Mouse (Mus musculus): ENCODE data around the gene Adipor2. TPM values are rescaled to one million over a fixed set of nuclear protein-coding genes. Genes with fewer than 3 reads are reported as not detected.
"Not testable (repeated sequence)": the region's sequence is repeated elsewhere in the genome, so short reads cannot be mapped to it uniquely, and the experiment has no call there.

Adipor2 gene
- total RNA-seq, 2 experiments from 2014 or later, result 34.1 to 65.9 TPM

DNA sequence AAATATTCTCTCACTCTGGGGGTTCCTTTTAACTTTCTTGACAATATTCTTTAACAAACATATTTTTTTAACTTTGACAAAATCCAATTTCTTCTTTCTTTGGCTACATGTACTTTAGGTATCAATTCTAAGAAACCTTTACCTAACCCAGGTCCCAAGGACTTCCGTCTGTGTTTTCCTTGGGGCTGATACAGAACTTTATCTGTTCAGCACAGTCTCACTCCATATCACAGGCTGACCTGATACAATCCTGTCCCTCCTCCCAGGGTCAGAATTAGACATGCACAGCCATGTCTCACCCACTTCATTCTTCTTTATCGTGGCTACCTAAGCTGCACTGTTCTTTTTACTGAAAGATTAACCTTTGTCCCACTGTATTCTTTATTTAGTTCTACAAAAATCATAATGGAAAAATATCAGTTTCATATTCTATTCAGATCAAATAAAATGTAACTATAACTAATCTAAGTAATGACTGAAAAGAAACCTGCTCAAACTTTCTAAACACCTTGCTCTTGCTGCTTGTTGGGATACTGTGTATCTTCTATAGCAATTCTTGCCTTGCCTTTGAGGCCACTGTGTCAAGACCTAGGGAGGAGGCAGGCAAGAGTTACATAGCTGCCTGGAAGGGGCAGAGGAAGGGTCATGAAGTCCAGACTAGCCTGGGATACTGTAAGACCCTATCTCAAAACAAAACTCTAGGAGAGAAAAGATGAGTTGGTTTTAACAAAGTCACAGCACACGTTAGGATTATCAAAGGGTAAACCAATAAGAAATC lies 56.4 kb downstream of the Adipor2 start:
- peak; percentile 92 for ATAC-seq (replicated peaks; ENCODE audit: low FRiP score, low TSS enrichment, poor library complexity, severe bottlenecking)

GRCm38 (mm10) chr6:119360250-119360649 lies 57.3 kb downstream of the Adipor2 start:
- not testable (repeated sequence) for ATAC-seq (replicated peaks; ENCODE audit: low FRiP score, low TSS enrichment, poor library complexity, severe bottlenecking)

- no peak for ATAC-seq (replicated peaks; ENCODE audit: low FRiP score, low TSS enrichment, poor library complexity, severe bottlenecking)
Measured at GRCm38 (mm10) chr6:119358020-119358571, 59.4 kb downstream of the Adipor2 start.

DNA sequence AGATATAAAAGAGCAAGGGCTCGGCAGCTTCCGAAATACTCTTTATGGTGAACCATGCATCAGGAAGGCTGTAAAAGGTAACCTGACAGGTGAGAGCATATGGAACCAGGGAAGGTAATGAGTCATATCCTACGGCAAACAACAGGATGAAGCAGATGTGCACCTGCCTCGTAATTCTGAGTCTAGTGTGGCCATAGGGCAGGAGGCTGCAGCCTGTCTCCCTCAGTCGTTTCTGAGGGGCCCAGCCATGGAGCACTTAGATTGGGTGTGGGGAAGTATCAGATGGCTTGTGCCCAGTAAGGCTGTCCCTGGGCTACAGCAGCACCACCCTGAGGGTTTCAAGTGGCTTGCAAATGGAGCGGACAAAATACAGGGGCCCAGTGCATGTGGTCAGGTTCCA lies 65.0 kb downstream of the Adipor2 start:
- ATAC-seq (replicated peaks; ENCODE audit: low FRiP score, low TSS enrichment, poor library complexity, severe bottlenecking), result no peak

- no peak for ATAC-seq (replicated peaks; ENCODE audit: low FRiP score, low TSS enrichment, poor library complexity, severe bottlenecking)
Measured at GRCm38 (mm10) chr6:119351656-119352055, 65.8 kb downstream of the Adipor2 start.

DNA sequence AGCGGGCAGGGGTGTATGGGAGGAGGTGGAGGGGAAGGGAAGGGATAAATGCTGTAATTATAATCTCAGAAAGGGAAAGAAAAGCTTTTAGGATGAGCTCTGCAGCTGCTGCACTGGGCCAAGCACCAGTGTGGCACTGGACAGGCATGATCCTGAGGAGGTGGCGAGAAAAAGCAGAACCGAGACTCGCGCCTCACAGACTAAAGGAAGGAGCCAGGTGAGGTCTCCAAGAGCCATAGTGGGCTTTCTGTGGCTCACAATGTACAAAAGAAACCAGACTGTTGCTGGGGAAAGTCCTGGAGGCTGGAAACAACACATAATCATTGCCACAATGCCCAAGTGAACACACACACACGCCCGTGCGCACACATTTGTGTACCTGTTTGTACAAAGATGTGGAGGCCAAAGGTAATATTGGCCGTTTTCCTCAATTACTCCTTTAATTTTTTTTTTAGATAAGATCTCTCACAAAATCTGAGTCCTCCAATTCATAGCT lies 66.8 kb downstream of the Adipor2 start:
- no peak for ATAC-seq (replicated peaks; ENCODE audit: low FRiP score, low TSS enrichment, poor library complexity, severe bottlenecking)

DNA sequence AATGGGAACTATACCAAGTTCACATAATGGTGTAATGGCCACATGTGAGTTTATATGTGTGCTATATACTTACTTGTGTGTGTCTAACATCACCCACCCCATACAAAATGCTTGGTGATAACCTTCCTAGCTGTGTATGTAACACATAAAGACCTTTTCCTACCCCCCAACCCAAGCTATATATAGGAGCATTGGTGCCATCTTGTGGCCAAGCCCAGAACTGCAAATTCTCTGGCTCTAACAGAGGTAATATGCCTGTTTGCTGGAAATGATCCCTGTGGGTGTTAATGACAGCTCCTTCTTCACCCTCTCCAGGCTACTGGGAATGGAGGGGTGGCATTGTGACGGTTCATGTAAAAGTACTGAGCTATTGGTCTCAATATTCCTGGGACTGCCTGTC lies 69.3 kb downstream of the Adipor2 start:
- peak; percentile 44; the same call in 1 of the 2 replicates for ATAC-seq (replicated peaks; ENCODE audit: low FRiP score, low TSS enrichment, poor library complexity, severe bottlenecking)

- ATAC-seq (replicated peaks; ENCODE audit: low FRiP score, low TSS enrichment, poor library complexity, severe bottlenecking), result no peak
Measured at GRCm38 (mm10) chr6:119347813-119348212, 69.7 kb downstream of the Adipor2 start.

DNA sequence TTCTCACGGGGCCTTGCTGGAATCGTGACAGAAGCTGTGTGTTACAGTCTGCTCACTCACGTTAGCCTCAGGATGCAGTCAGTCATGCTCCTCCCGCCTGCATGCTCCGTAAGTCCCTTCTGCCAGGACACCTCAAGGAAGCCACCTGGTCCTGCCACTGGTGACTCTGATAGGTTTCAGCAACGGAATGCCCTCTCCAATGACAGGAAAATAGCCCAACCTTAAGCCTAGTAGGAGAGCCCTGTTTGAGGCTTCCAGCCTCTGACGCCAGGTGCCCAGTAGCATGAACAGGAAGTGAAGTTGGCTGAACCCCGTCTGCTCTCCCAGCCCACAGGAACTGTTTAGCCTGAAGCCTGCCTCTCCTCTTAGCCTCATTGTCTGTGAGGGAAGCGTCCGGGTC lies 71.2 kb downstream of the Adipor2 start:
- ATAC-seq (replicated peaks; ENCODE audit: low FRiP score, low TSS enrichment, poor library complexity, severe bottlenecking), result peak; percentile 27; the same call in 1 of the 2 replicates

GRCm38 (mm10) chr6:119341409-119341808 lies 76.1 kb downstream of the Adipor2 start:
- ATAC-seq (replicated peaks; ENCODE audit: low FRiP score, low TSS enrichment, poor library complexity, severe bottlenecking), result peak; percentile 75

GRCm38 (mm10) chr6:119338121-119338912 lies 79.2 kb downstream of the Adipor2 start:
- no peak for ATAC-seq (replicated peaks; ENCODE audit: low FRiP score, low TSS enrichment, poor library complexity, severe bottlenecking)

DNA sequence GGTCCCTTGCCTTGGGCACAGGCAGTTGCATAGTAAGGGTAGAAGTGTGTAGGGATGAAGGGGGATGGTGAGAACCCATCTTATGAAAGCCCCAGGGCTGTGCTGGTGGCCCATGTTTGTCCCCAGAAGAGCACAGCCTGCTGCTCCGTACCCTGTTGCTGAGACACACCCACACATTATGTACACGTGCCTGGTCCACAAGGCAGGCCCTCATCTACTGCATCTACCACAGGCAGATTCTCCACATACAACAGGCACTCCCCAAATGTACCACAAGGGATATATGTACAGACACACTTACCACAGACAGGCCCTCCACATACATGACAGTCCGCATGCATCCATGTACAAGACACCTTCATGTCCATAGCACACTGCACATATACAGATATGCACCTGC lies 80.2 kb downstream of the Adipor2 start:
- no peak for ATAC-seq (replicated peaks; ENCODE audit: low FRiP score, low TSS enrichment, poor library complexity, severe bottlenecking)

DNA sequence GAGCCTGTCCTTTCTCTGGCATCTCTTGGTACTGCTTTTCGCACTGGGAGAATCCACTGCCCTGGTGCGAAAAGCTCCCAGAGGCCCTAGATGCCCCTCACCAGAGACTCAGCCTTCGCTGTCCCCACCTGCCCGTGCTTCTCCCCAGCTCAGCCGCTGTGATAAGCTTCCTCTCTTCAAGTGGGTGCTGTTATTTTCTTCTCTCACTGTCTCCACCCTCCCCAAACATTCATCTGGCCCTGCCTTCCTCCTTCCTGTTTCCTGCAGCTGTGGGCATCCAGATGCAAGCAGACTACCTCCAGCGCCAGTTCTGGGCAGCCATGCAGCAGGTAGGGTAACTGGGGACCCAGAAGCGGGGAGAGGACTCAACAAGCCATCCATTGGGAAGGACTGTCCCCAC lies 81.4 kb downstream of the Adipor2 start:
- no peak for ATAC-seq (replicated peaks; ENCODE audit: low FRiP score, low TSS enrichment, poor library complexity, severe bottlenecking)

DNA sequence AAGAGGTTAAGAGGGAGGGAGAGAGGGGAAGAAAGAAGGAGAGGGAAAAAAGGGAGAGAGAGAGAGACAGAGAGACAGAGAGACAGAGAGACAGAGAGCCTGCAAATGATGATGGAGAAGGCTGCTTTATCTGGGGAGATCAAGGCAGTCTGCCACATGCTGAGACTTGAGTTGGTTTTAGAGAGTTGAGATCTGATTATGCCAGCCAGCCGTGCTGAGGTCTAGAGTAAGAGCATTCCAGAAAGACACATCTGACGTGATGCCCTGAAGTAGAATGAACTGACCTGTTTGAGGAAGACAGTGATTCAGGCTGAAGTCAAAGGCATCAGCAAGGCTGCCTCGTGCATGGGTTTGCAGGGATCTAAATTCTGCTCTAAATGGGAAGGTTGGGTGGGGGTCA lies 83.7 kb downstream of the Adipor2 start:
- no peak for ATAC-seq (replicated peaks; ENCODE audit: low FRiP score, low TSS enrichment, poor library complexity, severe bottlenecking)

GRCm38 (mm10) chr6:119333202-119333601 lies 84.3 kb downstream of the Adipor2 start:
- ATAC-seq (replicated peaks; ENCODE audit: low FRiP score, low TSS enrichment, poor library complexity, severe bottlenecking), result no peak

DNA sequence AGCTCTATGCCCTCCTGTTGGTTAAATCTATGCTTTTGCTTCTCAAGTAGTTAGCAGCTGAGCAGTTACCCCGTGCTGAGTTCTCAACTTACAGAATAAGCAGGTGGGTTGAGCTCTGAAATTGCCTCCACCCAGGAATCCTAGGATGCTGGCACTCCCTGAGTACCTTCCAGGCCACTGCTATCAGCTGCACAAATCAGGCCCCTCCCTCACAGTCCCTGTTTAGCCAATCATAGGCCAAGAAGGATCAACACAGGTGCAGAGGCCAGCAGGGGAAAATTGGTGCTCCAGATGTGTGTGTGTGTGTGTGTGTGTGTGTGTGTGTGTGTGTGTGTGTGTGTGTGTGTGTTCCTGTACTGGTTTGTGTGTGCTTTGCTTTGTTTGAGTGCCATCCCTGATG lies 85.4 kb downstream of the Adipor2 start:
- ATAC-seq (replicated peaks; ENCODE audit: low FRiP score, low TSS enrichment, poor library complexity, severe bottlenecking), result no peak

- ATAC-seq (replicated peaks; ENCODE audit: low FRiP score, low TSS enrichment, poor library complexity, severe bottlenecking), result no peak
Measured at GRCm38 (mm10) chr6:119330506-119330905, 87.0 kb downstream of the Adipor2 start, which contains the start of gene Lrtm2. TSS of gene Lrtm2 (minus strand) at chr6:119330766.

DNA sequence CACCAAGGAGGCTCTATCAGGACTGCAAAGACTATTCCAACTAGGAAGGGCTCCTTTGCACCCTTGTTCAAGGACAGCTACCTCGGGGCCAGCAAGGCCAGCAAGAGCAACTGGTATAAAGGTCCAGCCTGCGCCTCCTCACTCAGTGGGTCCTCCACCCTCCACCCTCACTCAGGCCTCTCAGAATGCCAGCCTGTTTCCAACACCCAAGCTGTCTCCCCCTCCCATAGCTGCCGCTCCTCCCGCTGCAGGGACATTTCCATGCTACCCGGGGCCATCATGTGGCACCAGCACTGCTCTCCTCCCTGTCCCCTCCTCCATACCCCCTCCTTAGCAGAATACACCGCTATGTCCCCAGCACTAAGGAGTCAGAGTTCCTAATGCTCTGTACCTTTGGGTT lies 87.6 kb downstream of the Adipor2 start:
- no peak for ATAC-seq (replicated peaks; ENCODE audit: low FRiP score, low TSS enrichment, poor library complexity, severe bottlenecking)

DNA sequence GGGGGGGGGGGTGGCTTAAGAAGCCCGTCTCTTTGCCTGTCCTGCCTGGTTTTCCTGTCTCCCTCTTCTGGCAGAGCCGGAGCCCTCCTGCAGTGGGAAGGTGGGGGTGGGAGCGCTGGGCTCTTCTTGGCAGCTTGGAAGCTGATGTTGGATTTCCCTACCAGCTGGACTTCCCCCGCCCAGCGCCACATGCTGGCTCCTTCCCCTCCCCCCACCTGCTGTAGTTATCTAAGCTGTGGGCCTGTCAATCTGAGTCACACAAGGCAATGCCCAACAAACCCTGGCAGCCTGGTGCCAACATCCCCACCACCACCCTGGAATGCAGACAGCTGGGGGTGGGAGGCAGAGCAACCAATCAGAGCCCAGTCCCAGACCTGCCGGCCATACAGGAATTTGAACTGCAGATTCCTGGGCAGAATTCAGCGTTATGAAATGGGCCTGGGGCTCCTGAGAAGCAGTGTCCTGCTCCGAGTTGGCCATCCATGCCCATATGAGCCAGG lies 88.2 kb downstream of the Adipor2 start:
- ATAC-seq (replicated peaks; ENCODE audit: low FRiP score, low TSS enrichment, poor library complexity, severe bottlenecking), result no peak

DNA sequence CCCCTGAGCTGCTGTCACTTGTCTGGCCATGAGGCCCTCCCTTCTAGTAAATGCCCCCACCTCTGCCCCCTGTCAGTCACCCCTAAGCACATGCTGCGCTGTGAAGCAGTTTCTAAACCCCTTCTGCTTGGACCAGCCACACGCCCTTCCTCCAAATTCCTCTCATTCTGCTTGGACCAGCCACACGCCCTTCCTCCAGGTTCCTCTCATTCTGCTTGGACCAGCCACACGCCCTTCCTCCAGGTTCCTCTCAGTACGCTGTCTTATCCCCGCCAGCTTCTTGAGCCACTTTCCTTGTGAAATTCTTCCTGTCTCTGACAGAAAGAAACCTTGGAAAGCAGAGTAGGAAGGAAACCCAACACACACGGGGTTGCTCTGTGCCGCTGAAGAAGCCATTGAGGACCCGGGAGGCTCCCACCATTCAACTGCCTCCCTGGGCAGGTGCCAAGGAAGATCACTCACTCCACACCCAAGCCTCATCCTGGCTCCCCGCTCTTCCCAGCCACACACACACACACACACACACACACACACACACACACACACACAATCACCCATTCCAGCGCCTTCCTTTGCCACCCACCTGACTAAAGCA lies 88.9 kb downstream of the Adipor2 start:
- ATAC-seq (replicated peaks; ENCODE audit: low FRiP score, low TSS enrichment, poor library complexity, severe bottlenecking), result no peak
